Mouse (Mus musculus): ENCODE measurements around the gene Gm5916. TPM values are rescaled to one million over a fixed set of nuclear protein-coding genes. Genes with fewer than 3 reads are reported as not detected.

Gm5916 gene
- not detected in 2 replicates for polyA plus RNA-seq (2012; rRNA removed)
- not detected in 2 replicates for polyA plus RNA-seq (2014; fragmentation: Nextera tagmentation; extraction: Ambion mirVana)

DNA sequence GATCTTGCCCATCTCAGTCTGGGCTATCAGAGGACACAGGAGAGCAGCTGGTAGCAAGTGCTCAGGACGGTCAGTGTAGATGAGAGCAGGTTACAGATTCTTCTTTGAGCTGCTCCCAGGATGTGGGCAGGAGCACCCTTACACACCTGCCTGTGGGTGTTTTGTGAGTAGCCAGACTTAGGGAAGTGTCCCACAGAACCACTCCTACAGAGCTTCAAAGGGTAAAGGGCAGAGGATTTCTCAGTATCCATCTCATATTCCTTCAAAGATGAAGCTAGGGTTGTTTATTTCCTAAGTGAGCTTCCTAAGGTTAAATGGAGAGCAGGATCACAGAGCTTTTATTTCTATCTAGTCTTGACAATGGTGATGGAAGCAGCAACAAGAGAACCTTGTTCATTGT lies at the start of gene Gm5916:
TSS of gene Gm5916 (minus strand) at position 101 of the 400 bp plus-strand sequence.
- no peak within 1 kb of the TSS for H3K4me3 ChIP-seq (ENCODE audit: insufficient read depth in 1 of 2, low read depth in 2 of 2, low read length in 2 of 2)
- whole genome bisulfite sequencing (ENCODE audit: insufficient replicate concordance): 43% methylated on average over 1 of the region's 1 CpGs
- H3K4me2 ChIP-seq (ENCODE audit: low read depth): no peak within 1 kb of the TSS
- no peak for TF ChIP-seq EP300 (IDR thresholded peaks at IDR 0.05; ENCODE audit: low read depth)
- no peak for TF ChIP-seq CTCF (IDR thresholded peaks at IDR 0.05; ENCODE audit: low read depth)
- H3K27ac ChIP-seq: no peak within 1 kb of the TSS
- no peaks in the 10 kb centered on the region for H3K36me3 ChIP-seq (replicated peaks; ENCODE audit: control insufficient read depth, insufficient read depth, low read depth)
- ATAC-seq (ENCODE audit: insufficient read depth) (no peak), DNase-seq (ENCODE audit: low read depth in 3 of 3, low spot score in 3 of 3) (no peak)
- no peaks in the 10 kb centered on the region for H3K4me1 ChIP-seq (replicated peaks; ENCODE audit: control insufficient read depth in 2 of 2, insufficient read depth in 2 of 2, low read length in 1 of 2)
- no peaks in the 10 kb centered on the region for H3K9me3 ChIP-seq (ENCODE audit: control insufficient read depth, low read length)
- no peaks in the 10 kb centered on the region for H3K27me3 ChIP-seq (ENCODE audit: control insufficient read depth, insufficient read depth, low read length)
- H3K9ac ChIP-seq (replicated peaks): no peak within 1 kb of the TSS

Other genes starting within 250 kb of the Gm5916 start
- not detected in 2 replicates for gene 9230113P08Rik, start 220.4 kb downstream of the Gm5916 start, polyA plus RNA-seq (2012; rRNA removed)
- not detected in 2 replicates for gene 9230113P08Rik, start 220.4 kb downstream of the Gm5916 start, polyA plus RNA-seq (2014; fragmentation: Nextera tagmentation; extraction: Ambion mirVana)